Mouse (Mus musculus) erythroblast, embryonic 14.5 days (primary cell): ENCODE measurements around the gene Snrpc. TPM values are rescaled to one million over a fixed set of nuclear protein-coding genes. Genes with fewer than 3 reads are reported as not detected.

Source experiments
- H3K27me3 ChIP-seq: 2 replicates; pipeline ENCODE4 v1.6.1; 2012; ENCODE audit warnings: inconsistent platforms; ENCODE audit not compliant: control insufficient read depth
- H3K36me3 ChIP-seq: 2 replicates; pipeline ENCODE4 v1.6.1; 2012; ENCODE audit warnings: mild to moderate bottlenecking, inconsistent platforms; ENCODE audit not compliant: control insufficient read depth
- H3K4me1 ChIP-seq: 2 replicates; pipeline ENCODE4 v1.6.1; 2012; ENCODE audit warnings: inconsistent platforms; ENCODE audit not compliant: control insufficient read depth
- H3K4me3 ChIP-seq: replicated peaks from 2 replicates; pipeline ENCODE3; 2012; ENCODE audit warnings: moderate library complexity, mild to moderate bottlenecking, inconsistent platforms
- H3K9me3 ChIP-seq: 2 replicates; pipeline ENCODE4 v1.6.1; 2012; ENCODE audit warnings: low read length, inconsistent platforms, mixed read lengths; ENCODE audit not compliant: control insufficient read depth
- GATA1 ChIP-seq: IDR thresholded peaks from 2 replicates; pipeline ENCODE4 v1.6.1; 2012; ENCODE audit warnings: low read length, inconsistent platforms, mixed read lengths
- TAL1 ChIP-seq: IDR thresholded peaks from 3 replicates; pipeline ENCODE4 v1.6.1; 2012; ENCODE audit warnings: low read length, inconsistent platforms, mixed read lengths
- polyA plus RNA-seq: library from polyadenylated mRNA; stranded (reverse); fragments of >175 nt; gene quantifications from 2 replicates; pipeline ENCODE4 v1.2.3, GENCODE M21; 2012

Gene Snrpc
- polyA plus RNA-seq, 1 experiment, result 57.6 TPM

DNA sequence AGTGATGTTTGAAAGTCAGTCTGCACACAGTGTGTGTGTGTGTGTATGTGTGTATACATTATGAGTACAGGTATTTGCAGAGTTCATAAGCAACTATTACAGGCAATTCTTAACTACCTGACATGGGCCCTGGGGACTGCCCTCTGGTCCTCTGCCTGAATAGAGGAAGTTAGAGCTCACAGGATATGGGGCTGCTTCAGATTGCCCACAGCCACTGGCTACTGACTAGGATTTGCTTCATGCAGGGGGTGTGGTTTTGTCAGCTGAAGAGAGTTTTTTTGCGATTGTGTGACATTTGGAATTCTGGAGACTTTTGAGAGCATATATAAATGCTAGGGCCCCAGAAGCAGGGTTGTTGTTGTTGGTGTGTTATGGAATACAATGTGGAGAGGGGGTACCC is 13.0 kb upstream of the Snrpc start:
- H3K27me3 ChIP-seq, result peaks cover 22% of the 10 kb centered on the region
- peaks cover 54% of the 10 kb centered on the region for H3K4me1 ChIP-seq
- no peaks in the 10 kb centered on the region for H3K36me3 ChIP-seq
- no peaks in the 10 kb centered on the region for H3K9me3 ChIP-seq
- peak overlapping the region; percentile 55 for H3K4me3 ChIP-seq
- TF ChIP-seq TAL1 (no peak), GATA1 (no peak)

- Histone ChIP-seq H3K36me3 (no peaks in the 10 kb centered on the region), H3K4me3 (peak overlapping the region; percentile 55), H3K4me1 (peaks cover 52% of the 10 kb centered on the region), H3K9me3 (no peaks in the 10 kb centered on the region), H3K27me3 (peaks cover 22% of the 10 kb centered on the region)
- no peak for TF ChIP-seq GATA1
- no peak for TF ChIP-seq TAL1
Measured at GRCm38 (mm10) chr17:27825539-27825938, 12.4 kb upstream of the Snrpc start.

- peaks cover 46% of the 10 kb centered on the region for H3K4me1 ChIP-seq
- H3K4me3 ChIP-seq, result peak overlapping the region; percentile 55
- H3K9me3 ChIP-seq, result no peaks in the 10 kb centered on the region
- H3K27me3 ChIP-seq, result peaks cover 22% of the 10 kb centered on the region
- TF ChIP-seq TAL1 (no peak), GATA1 (no peak)
- H3K36me3 ChIP-seq, result no peaks in the 10 kb centered on the region
Measured at GRCm38 (mm10) chr17:27825984-27826905, 11.7 kb upstream of the Snrpc start.

GRCm38 (mm10) chr17:27826908-27827383 is 11.0 kb upstream of the Snrpc start:
- Histone ChIP-seq H3K4me3 (no peak overlapping the region), H3K27me3 (peaks cover 22% of the 10 kb centered on the region), H3K36me3 (no peaks in the 10 kb centered on the region), H3K9me3 (no peaks in the 10 kb centered on the region), H3K4me1 (peaks cover 39% of the 10 kb centered on the region)
- TF ChIP-seq GATA1, result no peak
- TF ChIP-seq TAL1, result no peak

DNA sequence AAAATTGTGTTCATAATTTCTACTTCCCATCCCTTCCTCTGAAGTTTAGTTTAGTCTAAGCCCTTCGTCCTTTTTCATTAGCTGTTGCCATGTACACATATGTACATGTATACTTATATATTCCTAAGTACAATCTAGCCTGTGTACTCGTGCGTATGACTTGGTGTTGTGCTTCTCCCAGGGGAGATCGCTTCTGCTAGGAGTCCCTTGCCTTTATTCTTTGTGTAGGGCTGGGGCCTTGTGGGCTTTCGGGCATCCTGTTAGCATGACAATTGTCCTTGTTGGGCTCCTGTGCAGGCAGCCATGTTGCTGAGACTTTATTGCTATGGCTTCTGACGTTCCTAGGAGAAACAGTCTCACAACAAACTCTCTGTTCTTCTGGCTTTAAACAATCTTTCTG is 10.4 kb upstream of the Snrpc start:
- Histone ChIP-seq H3K27me3 (peaks cover 22% of the 10 kb centered on the region), H3K9me3 (no peaks in the 10 kb centered on the region), H3K36me3 (no peaks in the 10 kb centered on the region), H3K4me1 (peaks cover 34% of the 10 kb centered on the region), H3K4me3 (no peak overlapping the region)
- TF ChIP-seq TAL1, result no peak
- no peak for TF ChIP-seq GATA1

DNA sequence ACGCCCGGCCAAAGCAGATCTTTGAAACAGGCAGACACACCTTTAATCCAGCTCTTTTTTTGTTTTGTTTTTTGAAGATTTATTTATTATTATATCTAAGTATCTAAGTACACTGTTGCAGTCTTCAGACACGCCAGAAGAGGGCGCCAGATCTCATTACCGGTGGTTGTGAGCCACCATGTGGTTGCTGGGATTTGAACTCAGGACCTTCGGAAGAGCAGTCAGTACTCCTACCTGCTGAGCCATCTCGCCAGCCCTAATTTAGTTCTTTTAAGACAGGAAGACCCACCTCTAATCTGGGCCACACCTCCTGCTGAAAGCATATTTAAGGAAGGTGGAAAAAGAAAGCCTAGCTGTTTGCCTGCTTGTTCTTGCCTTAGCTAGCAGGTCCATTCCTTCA is 7.5 kb upstream of the Snrpc start:
- H3K36me3 ChIP-seq, result no peaks in the 10 kb centered on the region
- 0 out of 2 replicates have a peak, but pooled peaks cover 4% of the 10 kb centered on the region for H3K9me3 ChIP-seq
- TF ChIP-seq TAL1, result no peak
- TF ChIP-seq GATA1, result no peak
- peaks cover 28% of the 10 kb centered on the region for H3K27me3 ChIP-seq
- H3K4me1 ChIP-seq, result peaks cover 21% of the 10 kb centered on the region
- H3K4me3 ChIP-seq, result no peak overlapping the region

GRCm38 (mm10) chr17:27839469-27840252 is 1.7 kb downstream of the Snrpc start:
- no peak for TF ChIP-seq GATA1
- no peak for TF ChIP-seq TAL1
- Histone ChIP-seq H3K4me3 (peak overlapping the region; percentile 97), H3K4me1 (peaks cover 22% of the 10 kb centered on the region), H3K27me3 (peaks cover 9% of the 10 kb centered on the region), H3K36me3 (peaks cover 29% of the 10 kb centered on the region), H3K9me3 (0 out of 2 replicates have a peak, but pooled peaks cover 4% of the 10 kb centered on the region)

DNA sequence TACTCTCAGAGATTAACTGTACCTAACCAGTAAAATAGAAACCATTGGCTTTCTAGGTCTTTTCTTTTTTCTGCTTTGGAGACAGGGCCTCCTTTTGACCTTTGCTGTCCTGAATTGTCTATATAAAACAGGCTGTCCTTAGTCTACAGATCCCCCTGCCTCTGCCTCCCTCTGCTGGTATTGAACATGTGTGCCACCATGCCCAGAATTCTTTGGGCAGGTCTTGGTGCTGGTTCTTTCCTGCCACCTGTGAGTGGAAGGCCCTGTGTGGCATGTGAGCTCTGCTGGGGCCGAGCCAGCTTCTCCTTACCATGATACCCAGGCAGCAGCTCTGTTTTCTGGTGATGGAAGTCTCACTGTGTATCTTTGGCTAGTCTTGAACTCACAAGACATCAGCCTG is 10.4 kb downstream of the Snrpc start:
- H3K36me3 ChIP-seq, result peaks cover 90% of the 10 kb centered on the region
- no peaks in the 10 kb centered on the region for H3K4me1 ChIP-seq
- no peaks in the 10 kb centered on the region for H3K27me3 ChIP-seq
- H3K4me3 ChIP-seq, result no peak overlapping the region
- TF ChIP-seq GATA1, result no peak
- TF ChIP-seq TAL1, result no peak
- no peaks in the 10 kb centered on the region for H3K9me3 ChIP-seq

DNA sequence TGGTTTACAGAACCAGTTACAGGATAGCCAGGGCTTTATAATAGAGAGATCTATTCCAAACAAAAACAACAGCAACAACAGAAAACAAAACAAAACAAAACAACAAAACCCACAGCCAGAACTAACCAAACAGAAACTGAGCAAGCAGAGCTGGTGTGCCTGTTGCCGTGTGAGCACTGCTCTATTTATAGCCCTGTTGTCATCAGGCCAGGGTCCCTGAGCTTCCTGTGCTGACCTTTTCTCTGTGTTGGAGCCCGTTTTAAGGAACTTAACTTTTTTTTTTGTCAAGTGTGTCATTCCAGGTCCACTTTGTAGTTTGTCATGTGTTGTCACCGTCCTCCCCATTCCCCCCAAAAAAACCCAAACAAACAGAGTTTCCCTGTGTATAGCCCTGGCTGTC is 13.1 kb downstream of the Snrpc start:
- H3K36me3 ChIP-seq, result peaks cover 81% of the 10 kb centered on the region

More for the DNA sequence above, 13.1 kb downstream of the Snrpc start:
- peaks cover 7% of the 10 kb centered on the region for H3K4me1 ChIP-seq
- H3K9me3 ChIP-seq, result no peaks in the 10 kb centered on the region
- H3K27me3 ChIP-seq, result no peaks in the 10 kb centered on the region
- H3K4me3 ChIP-seq, result no peak overlapping the region
- no peak for TF ChIP-seq TAL1
- TF ChIP-seq GATA1, result no peak
